Mouse (Mus musculus) C2C12 (cell line): ENCODE data around the gene Rdh11. TPM values are rescaled to one million over a fixed set of nuclear protein-coding genes. Genes with fewer than 3 reads are reported as not detected.

ENCODE experiments used
- H3K27me3 ChIP-seq: one replicate; pipeline ENCODE4 v1.6.1; 2011; ENCODE audit not compliant: control insufficient read depth, insufficient read depth, insufficient read length
- H3K36me3 ChIP-seq: one replicate; pipeline ENCODE4 v1.6.1; 2011; ENCODE audit not compliant: control insufficient read depth, insufficient read depth
- H3K4me3 ChIP-seq: one replicate; pipeline ENCODE4 v1.5.1; 2011; ENCODE audit warnings: mild to moderate bottlenecking, control low read depth; ENCODE audit not compliant: poor library complexity, insufficient read depth, severe bottlenecking
- H3K79me2 ChIP-seq: one replicate; pipeline ENCODE4 v1.6.1; 2011; ENCODE audit not compliant: control insufficient read depth, insufficient read depth
- H3K79me3 ChIP-seq: one replicate; pipeline ENCODE4 v1.6.1; 2011; ENCODE audit warnings: low read depth, control low read depth
- H3ac ChIP-seq: one replicate; pipeline ENCODE3; 2011; ENCODE audit warnings: low read depth; ENCODE audit not compliant: control insufficient read depth, insufficient read length
- CEBPB ChIP-seq: IDR thresholded peaks from one replicate; pipeline ENCODE4 v1.6.1; 2011; ENCODE audit warnings: low read depth, mild to moderate bottlenecking, control low read depth, moderate library complexity
- CTCF ChIP-seq: IDR thresholded peaks from one replicate; pipeline ENCODE4 v1.5.1; 2011; ENCODE audit not compliant: control insufficient read depth, insufficient read depth, insufficient read length
- FOSL1 ChIP-seq: IDR thresholded peaks from one replicate; pipeline ENCODE4 v1.8.0; 2011; ENCODE audit warnings: mild to moderate bottlenecking, low read length; ENCODE audit not compliant: poor library complexity, insufficient read depth, severe bottlenecking
- MAX ChIP-seq: IDR thresholded peaks from one replicate; pipeline ENCODE4 v1.6.1; 2011; ENCODE audit warnings: mild to moderate bottlenecking, control low read depth
- MYOD1 ChIP-seq: IDR thresholded peaks from one replicate; pipeline ENCODE4 v1.6.1; 2011; ENCODE audit warnings: low read depth; ENCODE audit not compliant: control insufficient read depth, insufficient read length
- MYOG ChIP-seq: IDR thresholded peaks from one replicate; pipeline ENCODE4 v1.6.1; 2011; ENCODE audit not compliant: control insufficient read depth, insufficient read length; ENCODE audit errors: extremely low read depth
- USF1 ChIP-seq: IDR thresholded peaks from one replicate; pipeline ENCODE4 v1.6.1; 2011; ENCODE audit warnings: low read depth, mild to moderate bottlenecking, control low read depth, moderate library complexity
- polyA plus RNA-seq: library from polyadenylated mRNA; unstranded; fragments of >200 nt; fragmentation: generic; extraction: Trizol; gene quantifications from one replicate; pipeline ENCODE4 v1.2.1, GENCODE M21; 2012; ENCODE audit warnings: missing spikeins

The Rdh11 gene
- polyA plus RNA-seq, 1 experiment: 14.0 TPM

- no peak for TF ChIP-seq MYOG
- no peak for TF ChIP-seq USF1
- TF ChIP-seq CTCF: no peak
- TF ChIP-seq MAX: no peak
- TF ChIP-seq MYOD1: no peak
- TF ChIP-seq CEBPB: no peak
- TF ChIP-seq FOSL1: no peak
- H3ac ChIP-seq: no peak overlapping the region
- no peaks in the 10 kb centered on the region for H3K79me2 ChIP-seq
- H3K79me3 ChIP-seq: no peaks in the 10 kb centered on the region
- no peaks in the 10 kb centered on the region for H3K36me3 ChIP-seq
- no peak overlapping the region for H3K4me3 ChIP-seq
- no peaks in the 10 kb centered on the region for H3K27me3 ChIP-seq
Measured at GRCm38 (mm10) chr12:79141384-79141783, 50.7 kb downstream of the Rdh11 start.

GRCm38 (mm10) chr12:79140811-79141210 lies 51.3 kb downstream of the Rdh11 start:
- TF ChIP-seq USF1 (no peak), MYOD1 (no peak), MYOG (no peak), MAX (no peak), CEBPB (no peak), FOSL1 (no peak), CTCF (no peak)
- Histone ChIP-seq H3ac (no peak overlapping the region), H3K79me3 (no peaks in the 10 kb centered on the region), H3K36me3 (no peaks in the 10 kb centered on the region), H3K79me2 (no peaks in the 10 kb centered on the region), H3K27me3 (no peaks in the 10 kb centered on the region), H3K4me3 (no peak overlapping the region)

GRCm38 (mm10) chr12:79139417-79139816 lies 52.7 kb downstream of the Rdh11 start:
- H3K36me3 ChIP-seq: no peaks in the 10 kb centered on the region
- no peaks in the 10 kb centered on the region for H3K79me2 ChIP-seq
- H3ac ChIP-seq: no peak overlapping the region
- H3K79me3 ChIP-seq: no peaks in the 10 kb centered on the region
- H3K27me3 ChIP-seq: no peaks in the 10 kb centered on the region
- no peak overlapping the region for H3K4me3 ChIP-seq
- no peak for TF ChIP-seq CEBPB

- no peak overlapping the region for H3ac ChIP-seq
- no peak overlapping the region for H3K4me3 ChIP-seq
- H3K79me3 ChIP-seq: no peaks in the 10 kb centered on the region
- H3K36me3 ChIP-seq: no peaks in the 10 kb centered on the region
- no peaks in the 10 kb centered on the region for H3K27me3 ChIP-seq
- no peaks in the 10 kb centered on the region for H3K79me2 ChIP-seq
- no peak for TF ChIP-seq CEBPB
- TF ChIP-seq CTCF: no peak
- TF ChIP-seq USF1: no peak
- no peak for TF ChIP-seq FOSL1
- no peak for TF ChIP-seq MYOD1
- TF ChIP-seq MYOG: no peak
- no peak for TF ChIP-seq MAX
Measured at GRCm38 (mm10) chr12:79138999-79139398, 53.1 kb downstream of the Rdh11 start.

- Histone ChIP-seq H3ac (no peak overlapping the region), H3K79me3 (no peaks in the 10 kb centered on the region), H3K4me3 (no peak overlapping the region), H3K36me3 (no peaks in the 10 kb centered on the region), H3K79me2 (no peaks in the 10 kb centered on the region), H3K27me3 (peaks cover under 1% of the 10 kb centered on the region)
- TF ChIP-seq MYOD1 (no peak), CTCF (no peak), MYOG (no peak), FOSL1 (no peak), CEBPB (no peak), MAX (no peak), USF1 (no peak)
Measured at GRCm38 (mm10) chr12:79136949-79137348, 55.1 kb downstream of the Rdh11 start.

GRCm38 (mm10) chr12:79135105-79135504 lies 57.0 kb downstream of the Rdh11 start:
- H3ac ChIP-seq: no peak overlapping the region
- no peaks in the 10 kb centered on the region for H3K79me3 ChIP-seq
- H3K36me3 ChIP-seq: no peaks in the 10 kb centered on the region
- H3K4me3 ChIP-seq: no peak overlapping the region
- TF ChIP-seq USF1 (peak; percentile 71), MYOD1 (no peak)
- H3K79me2 ChIP-seq: no peaks in the 10 kb centered on the region
- peaks cover 18% of the 10 kb centered on the region for H3K27me3 ChIP-seq
